ENCODE assay signal across 8 mouse cellular contexts in genomic region chr4:74230994-74231393, GRCm38 (mm10). TPM values are rescaled to one million over a fixed set of nuclear protein-coding genes. Genes with fewer than 3 reads are reported as not detected.
DNase-seq lines count a peak whose midpoint lies in the region; ATAC-seq and TF ChIP-seq lines count a peak whose summit lies in the region.

No protein-coding gene starts in this region.

- no peak for TF ChIP-seq EP300 in lung, postnatal 0 days (IDR thresholded peaks at IDR 0.05)

- H3K27me3 ChIP-seq in E14TG2a.4 (ENCODE audit: insufficient read depth, low read length), result no peaks in the 10 kb centered on the region
- H3K27me3 ChIP-seq in forebrain, embryonic 16.5 days (replicated peaks; ENCODE audit: control insufficient read depth, insufficient read depth, low read length), result no peaks in the 10 kb centered on the region
- no peaks in the 10 kb centered on the region for H3K27me3 ChIP-seq in lung, postnatal 0 days (replicated peaks; ENCODE audit: insufficient read depth, low read length)

- no peak overlapping the region for H3K9ac ChIP-seq in forebrain, embryonic 16.5 days (replicated peaks; ENCODE audit: low read depth, low read length)
- H3K9ac ChIP-seq in lung, postnatal 0 days (replicated peaks; ENCODE audit: low read depth), result no peak overlapping the region

- no peak for DNase-seq in gastrocnemius, adult 2 months
- no peak for DNase-seq in gastrocnemius, adult 18-20 months (ENCODE audit: low spot score)
- no peak for DNase-seq in lung, postnatal 0 days (ENCODE audit: low spot score)
- DNase-seq in thymus, postnatal 36 days, result peak; percentile 31 to 35
- DNase-seq in right cerebral cortex, postnatal 10 days (ENCODE audit: low spot score in 2 of 2), result no peak

- no peaks in the 10 kb centered on the region for H3K36me3 ChIP-seq in E14TG2a.4 (ENCODE audit: insufficient read depth, low read length)
- H3K36me3 ChIP-seq in forebrain, embryonic 16.5 days (ENCODE audit: control insufficient read depth, insufficient read depth), result no peaks in the 10 kb centered on the region
- H3K36me3 ChIP-seq in lung, postnatal 0 days (ENCODE audit: insufficient read depth, low read length), result no peaks in the 10 kb centered on the region

- H3K9me3 ChIP-seq in E14TG2a.4 (ENCODE audit: low read length), result 0 out of 2 replicates have a peak, but pooled peaks cover 3% of the 10 kb centered on the region
- H3K9me3 ChIP-seq in forebrain, embryonic 16.5 days (ENCODE audit: control insufficient read depth, low read length), result no peaks in the 10 kb centered on the region
- no peaks in the 10 kb centered on the region for H3K9me3 ChIP-seq in lung, postnatal 0 days (ENCODE audit: low read length)

- intact Hi-C loops in gastrocnemius, adult 2 months (cut with DNase I), result no loop called here

- H3K4me2 ChIP-seq in forebrain, embryonic 16.5 days (ENCODE audit: low read length), result no peak overlapping the region
- no peak overlapping the region for H3K4me2 ChIP-seq in lung, postnatal 0 days (replicated peaks; ENCODE audit: low read depth, low read length)

- H3K4me1 ChIP-seq in E14TG2a.4 (replicated peaks; ENCODE audit: low read depth, low read length), result peaks cover 5% of the 10 kb centered on the region; the same call in 1 of the 2 replicates
- no peaks in the 10 kb centered on the region for H3K4me1 ChIP-seq in forebrain, embryonic 16.5 days (replicated peaks; ENCODE audit: control insufficient read depth, insufficient read depth, low read length)
- no peaks in the 10 kb centered on the region for H3K4me1 ChIP-seq in lung, postnatal 0 days (ENCODE audit: insufficient read depth, low read depth, low read length)

- no peak overlapping the region for H3K27ac ChIP-seq in gastrocnemius, adult 2 months
- H3K27ac ChIP-seq in forebrain, embryonic 16.5 days (ENCODE audit: low read length), result no peak overlapping the region
- H3K27ac ChIP-seq in lung, postnatal 0 days (ENCODE audit: low read length), result no peak overlapping the region

- no peak overlapping the region for H3K4me3 ChIP-seq in gastrocnemius, adult 2 months
- no peak overlapping the region for H3K4me3 ChIP-seq in E14TG2a.4 (replicated peaks; ENCODE audit: low read length)
- H3K4me3 ChIP-seq in forebrain, embryonic 16.5 days (replicated peaks; ENCODE audit: low read length), result no peak overlapping the region
- H3K4me3 ChIP-seq in lung, postnatal 0 days (ENCODE audit: low read depth, low read length), result no peak overlapping the region

- 0 out of 2 replicates have a peak, but pooled peaks have one; percentile 3 for TF ChIP-seq CTCF in gastrocnemius, adult 2 months (IDR thresholded peaks at IDR 0.05)
- TF ChIP-seq CTCF in E14TG2a.4 (conservative IDR thresholded peaks at IDR 0.05; ENCODE audit: low read length), result peak; percentile 39
- TF ChIP-seq CTCF in lung, postnatal 0 days (IDR thresholded peaks at IDR 0.05), result peak; percentile 54

- peak; percentile 24; the same call in 1 of the 2 replicates for ATAC-seq in forebrain, embryonic 16.5 days
- peak; percentile 35; the same call in 1 of the 2 replicates for ATAC-seq in lung, postnatal 0 days
- no peak for ATAC-seq in erythroblast, adult 5-6 weeks (replicated peaks; ENCODE audit: low FRiP score, poor library complexity, severe bottlenecking)

- 79% methylated on average over 4 of the region's 4 CpGs for whole genome bisulfite sequencing in forebrain, embryonic 16.5 days
- 75% methylated on average over 4 of the region's 4 CpGs for WGBS in lung, postnatal 0 days

RNA-seq across cellular contexts. Expression of gene Kdm4c, which starts 11.3 kb away (rescaled TPM):
- 10 to 100 TPM in 1 of 2 experiments, 1 to 10 TPM in 1; 9.9 to 10.1 TPM for total RNA-seq in gastrocnemius, adult 2 months (2021)
- total RNA-seq in gastrocnemius, adult 18-20 months (2021), result 1 to 10 TPM; 7.6 to 8.3 TPM
- polyA plus RNA-seq in forebrain, embryonic 16.5 days (2015; fragmentation: Nextera tagmentation; extraction: Ambion mirVana), result 18.3 and 20.5 TPM in 2 replicates
- polyA plus RNA-seq in lung, postnatal 0 days (2015; fragmentation: Nextera tagmentation; extraction: Ambion mirVana), result 8.9 and 9.8 TPM in 2 replicates
- total RNA-seq in erythroblast, adult 5-6 weeks (2015; ENCODE audit: low replicate concordance), result 5.0 and 9.4 TPM in 2 replicates
- 8.5 and 12.1 TPM in 2 replicates for total RNA-seq in erythroblast, adult 5-6 weeks (2017; ENCODE audit: low replicate concordance)

Comparison
In these comparisons a context has a peak if more than half of its experiments do, and no peak if none do; other contexts are left out.
1. DNase-seq: peak in thymus, postnatal 36 days (2 of 2); none in gastrocnemius, adult 2 months (single experiment), gastrocnemius, adult 18-20 months (single experiment), lung, postnatal 0 days (single experiment) and right cerebral cortex, postnatal 10 days (0 of 2).
2. CTCF ChIP-seq: peak in every context shown above with its lines; median percentile 54 in lung, postnatal 0 days; 39 in E14TG2a.4; 3 in gastrocnemius, adult 2 months.